Mouse (Mus musculus): ENCODE measurements around the gene Bmt2. TPM values are rescaled to one million over a fixed set of nuclear protein-coding genes. Genes with fewer than 3 reads are reported as not detected.

Bmt2 gene
- polyA plus RNA-seq, 1 experiment: 1.9 TPM

DNA sequence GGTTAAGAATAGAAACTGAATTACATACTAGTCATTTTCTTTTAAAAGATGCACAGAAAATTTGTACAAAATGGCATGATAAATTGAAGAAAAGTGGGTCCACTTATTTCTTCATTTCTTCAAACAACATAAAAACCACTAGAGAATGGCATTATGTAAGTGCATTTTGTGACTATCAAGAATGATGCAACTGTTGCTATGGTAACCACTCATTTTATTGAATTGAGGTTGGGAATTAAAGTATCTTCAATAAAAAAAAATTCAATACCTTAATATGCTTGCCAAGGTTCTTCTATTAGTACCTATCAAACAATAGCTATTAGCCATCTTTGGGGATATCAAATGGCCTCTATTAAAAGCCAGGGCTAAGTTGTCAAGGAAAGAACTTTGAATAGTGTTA lies 1.6 kb downstream of the Bmt2 start:
- H3K4me3 ChIP-seq (ENCODE audit: insufficient read depth, poor library complexity, severe bottlenecking): no peak overlapping the region
- no peaks in the 10 kb centered on the region for H3K36me3 ChIP-seq (ENCODE audit: control insufficient read depth, insufficient read depth)
- H3K79me3 ChIP-seq (ENCODE audit: low read depth): peaks cover 27% of the 10 kb centered on the region
- TF ChIP-seq USF1 (IDR thresholded peaks at IDR 0.05; ENCODE audit: low read depth): no peak
- TF ChIP-seq FOSL1 (IDR thresholded peaks at IDR 0.05; ENCODE audit: insufficient read depth, low read length, poor library complexity, severe bottlenecking): no peak
- no peak for TF ChIP-seq MAX (IDR thresholded peaks at IDR 0.05)
- TF ChIP-seq CTCF (IDR thresholded peaks at IDR 0.05; ENCODE audit: control insufficient read depth, insufficient read depth, insufficient read length): no peak
- TF ChIP-seq MYOG (IDR thresholded peaks at IDR 0.05; ENCODE audit: control insufficient read depth, extremely low read depth, insufficient read length): no peak
- TF ChIP-seq CEBPB (IDR thresholded peaks at IDR 0.05; ENCODE audit: low read depth): peak; percentile 24
- TF ChIP-seq MYOD1 (IDR thresholded peaks at IDR 0.05; ENCODE audit: control insufficient read depth, insufficient read length, low read depth): no peak
- H3K79me2 ChIP-seq (ENCODE audit: control insufficient read depth, insufficient read depth): peaks cover 54% of the 10 kb centered on the region
- H3ac ChIP-seq (ENCODE audit: control insufficient read depth, insufficient read length, low read depth): no peak overlapping the region
- no peaks in the 10 kb centered on the region for H3K27me3 ChIP-seq (ENCODE audit: control insufficient read depth, insufficient read depth, insufficient read length)

- H3K4me3 ChIP-seq (ENCODE audit: insufficient read depth, poor library complexity, severe bottlenecking): no peak overlapping the region
- H3ac ChIP-seq (ENCODE audit: control insufficient read depth, insufficient read length, low read depth): no peak overlapping the region
- H3K36me3 ChIP-seq (ENCODE audit: control insufficient read depth, insufficient read depth): no peaks in the 10 kb centered on the region
- TF ChIP-seq MYOD1 (IDR thresholded peaks at IDR 0.05; ENCODE audit: control insufficient read depth, insufficient read length, low read depth) (no peak), FOSL1 (IDR thresholded peaks at IDR 0.05; ENCODE audit: insufficient read depth, low read length, poor library complexity, severe bottlenecking) (no peak), MAX (IDR thresholded peaks at IDR 0.05) (no peak), CTCF (IDR thresholded peaks at IDR 0.05; ENCODE audit: control insufficient read depth, insufficient read depth, insufficient read length) (no peak), USF1 (IDR thresholded peaks at IDR 0.05; ENCODE audit: low read depth) (no peak), CEBPB (IDR thresholded peaks at IDR 0.05; ENCODE audit: low read depth) (no peak), MYOG (IDR thresholded peaks at IDR 0.05; ENCODE audit: control insufficient read depth, extremely low read depth, insufficient read length) (no peak)
- H3K27me3 ChIP-seq (ENCODE audit: control insufficient read depth, insufficient read depth, insufficient read length): no peaks in the 10 kb centered on the region
- peaks cover 29% of the 10 kb centered on the region for H3K79me3 ChIP-seq (ENCODE audit: low read depth)
- H3K79me2 ChIP-seq (ENCODE audit: control insufficient read depth, insufficient read depth): peaks cover 68% of the 10 kb centered on the region
Observed at GRCm38 (mm10) chr6:13674600-13675305, 3.0 kb downstream of the Bmt2 start.

DNA sequence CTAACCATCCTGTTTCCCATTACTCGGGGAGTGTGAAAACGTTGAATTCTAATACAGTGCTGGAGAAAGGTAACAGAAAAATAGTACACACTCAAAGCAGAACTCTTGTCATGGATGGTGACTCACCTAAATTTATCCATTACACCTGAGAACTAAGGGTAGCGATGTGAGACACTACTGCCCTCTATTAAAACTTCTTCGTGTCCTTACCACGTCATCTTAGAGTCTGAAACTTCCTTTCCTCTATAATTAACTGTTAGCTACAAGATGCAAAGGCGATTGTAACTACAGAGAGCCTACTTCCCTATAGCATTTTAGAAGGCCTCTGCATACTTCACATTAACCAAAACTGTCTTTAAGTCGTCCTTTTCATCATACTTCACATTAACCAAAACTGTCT lies 12.1 kb downstream of the Bmt2 start:
- no peak overlapping the region for H3ac ChIP-seq (ENCODE audit: control insufficient read depth, insufficient read length, low read depth)
- no peak for TF ChIP-seq USF1 (IDR thresholded peaks at IDR 0.05; ENCODE audit: low read depth)
- TF ChIP-seq CEBPB (IDR thresholded peaks at IDR 0.05; ENCODE audit: low read depth): no peak
- no peak for TF ChIP-seq MYOG (IDR thresholded peaks at IDR 0.05; ENCODE audit: control insufficient read depth, extremely low read depth, insufficient read length)
- TF ChIP-seq MYOD1 (IDR thresholded peaks at IDR 0.05; ENCODE audit: control insufficient read depth, insufficient read length, low read depth): no peak
- no peak for TF ChIP-seq FOSL1 (IDR thresholded peaks at IDR 0.05; ENCODE audit: insufficient read depth, low read length, poor library complexity, severe bottlenecking)
- no peak for TF ChIP-seq MAX (IDR thresholded peaks at IDR 0.05)
- no peak for TF ChIP-seq CTCF (IDR thresholded peaks at IDR 0.05; ENCODE audit: control insufficient read depth, insufficient read depth, insufficient read length)
- H3K36me3 ChIP-seq (ENCODE audit: control insufficient read depth, insufficient read depth): peaks cover 14% of the 10 kb centered on the region
- peaks cover 1% of the 10 kb centered on the region for H3K79me3 ChIP-seq (ENCODE audit: low read depth)
- no peak overlapping the region for H3K4me3 ChIP-seq (ENCODE audit: insufficient read depth, poor library complexity, severe bottlenecking)
- H3K27me3 ChIP-seq (ENCODE audit: control insufficient read depth, insufficient read depth, insufficient read length): no peaks in the 10 kb centered on the region
- peaks cover 9% of the 10 kb centered on the region for H3K79me2 ChIP-seq (ENCODE audit: control insufficient read depth, insufficient read depth)

DNA sequence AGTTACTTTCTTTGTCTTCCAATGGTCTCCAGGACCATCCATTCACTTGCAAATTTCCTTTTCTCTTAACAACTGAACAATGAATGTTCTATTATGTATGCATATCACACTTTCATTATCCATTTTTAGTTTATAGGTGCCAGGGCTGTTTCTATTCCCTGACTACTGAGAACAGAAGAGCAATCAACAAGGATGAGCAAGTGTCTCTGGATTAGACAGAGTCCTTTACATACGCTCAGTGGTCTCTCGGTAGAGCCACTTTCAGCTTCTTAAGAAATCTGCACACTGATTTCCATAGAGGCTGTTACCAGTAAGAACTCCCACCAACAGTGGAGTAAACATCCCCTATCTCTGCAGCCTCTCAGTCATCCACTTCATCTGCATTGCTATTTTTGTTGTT lies 19.8 kb downstream of the Bmt2 start:
- Histone ChIP-seq H3K36me3 (ENCODE audit: control insufficient read depth, insufficient read depth) (peaks cover 19% of the 10 kb centered on the region), H3K27me3 (ENCODE audit: control insufficient read depth, insufficient read depth, insufficient read length) (no peaks in the 10 kb centered on the region), H3K4me3 (ENCODE audit: insufficient read depth, poor library complexity, severe bottlenecking) (no peak overlapping the region), H3K79me3 (ENCODE audit: low read depth) (no peaks in the 10 kb centered on the region), H3ac (ENCODE audit: control insufficient read depth, insufficient read length, low read depth) (no peak overlapping the region), H3K79me2 (ENCODE audit: control insufficient read depth, insufficient read depth) (no peaks in the 10 kb centered on the region)
- TF ChIP-seq CTCF (IDR thresholded peaks at IDR 0.05; ENCODE audit: control insufficient read depth, insufficient read depth, insufficient read length) (no peak), USF1 (IDR thresholded peaks at IDR 0.05; ENCODE audit: low read depth) (no peak), MYOD1 (IDR thresholded peaks at IDR 0.05; ENCODE audit: control insufficient read depth, insufficient read length, low read depth) (no peak), MYOG (IDR thresholded peaks at IDR 0.05; ENCODE audit: control insufficient read depth, extremely low read depth, insufficient read length) (no peak), CEBPB (IDR thresholded peaks at IDR 0.05; ENCODE audit: low read depth) (no peak), MAX (IDR thresholded peaks at IDR 0.05) (no peak), FOSL1 (IDR thresholded peaks at IDR 0.05; ENCODE audit: insufficient read depth, low read length, poor library complexity, severe bottlenecking) (no peak)

DNA sequence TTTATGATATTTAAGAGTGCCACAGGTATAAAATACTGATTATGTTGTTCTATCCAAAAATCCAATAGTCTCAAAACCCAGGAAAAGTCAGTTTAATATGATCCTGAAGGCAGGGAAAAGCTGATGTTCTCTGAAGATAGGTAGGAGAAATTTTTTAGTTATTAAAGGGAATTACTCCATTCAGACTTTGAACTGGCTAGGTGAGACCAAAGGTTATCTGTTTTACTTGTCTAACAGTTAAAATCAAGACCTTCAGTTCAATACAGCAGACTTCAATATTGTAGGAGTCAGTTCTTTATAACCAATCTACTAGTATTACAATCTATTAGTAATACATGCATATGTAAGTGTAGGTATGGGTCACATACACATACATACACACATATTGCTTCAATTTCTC lies 23.7 kb downstream of the Bmt2 start:
- TF ChIP-seq MAX (IDR thresholded peaks at IDR 0.05): no peak
- H3K4me3 ChIP-seq (ENCODE audit: insufficient read depth, poor library complexity, severe bottlenecking): no peak overlapping the region
- H3K79me2 ChIP-seq (ENCODE audit: control insufficient read depth, insufficient read depth): no peaks in the 10 kb centered on the region
- no peak overlapping the region for H3ac ChIP-seq (ENCODE audit: control insufficient read depth, insufficient read length, low read depth)
- peaks cover 15% of the 10 kb centered on the region for H3K36me3 ChIP-seq (ENCODE audit: control insufficient read depth, insufficient read depth)
- no peaks in the 10 kb centered on the region for H3K27me3 ChIP-seq (ENCODE audit: control insufficient read depth, insufficient read depth, insufficient read length)
- peaks cover 3% of the 10 kb centered on the region for H3K79me3 ChIP-seq (ENCODE audit: low read depth)

DNA sequence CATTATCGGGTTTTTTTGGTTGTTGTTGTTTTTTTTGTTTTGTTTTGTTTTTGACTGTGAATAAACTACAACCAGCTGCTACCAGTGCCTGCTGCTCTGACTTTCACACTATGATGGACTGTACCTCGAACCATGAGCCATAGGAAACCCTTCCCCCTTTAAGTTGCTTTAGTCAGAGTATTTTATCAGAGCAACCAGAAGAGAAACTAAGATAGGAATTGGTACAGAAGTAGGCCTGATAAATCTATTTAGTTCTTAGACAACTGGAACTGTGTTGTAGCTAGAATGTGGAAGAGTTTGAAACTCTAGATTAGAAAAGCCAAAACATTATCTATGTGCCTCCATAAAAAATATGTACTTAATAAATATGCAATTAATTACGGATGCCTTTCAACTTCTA lies 25.5 kb downstream of the Bmt2 start:
- H3K4me3 ChIP-seq (ENCODE audit: insufficient read depth, poor library complexity, severe bottlenecking): no peak overlapping the region
- TF ChIP-seq CEBPB (IDR thresholded peaks at IDR 0.05; ENCODE audit: low read depth): no peak
- TF ChIP-seq USF1 (IDR thresholded peaks at IDR 0.05; ENCODE audit: low read depth): no peak
- TF ChIP-seq MYOD1 (IDR thresholded peaks at IDR 0.05; ENCODE audit: control insufficient read depth, insufficient read length, low read depth): no peak
- no peak for TF ChIP-seq MAX (IDR thresholded peaks at IDR 0.05)
- no peak for TF ChIP-seq CTCF (IDR thresholded peaks at IDR 0.05; ENCODE audit: control insufficient read depth, insufficient read depth, insufficient read length)
- TF ChIP-seq FOSL1 (IDR thresholded peaks at IDR 0.05; ENCODE audit: insufficient read depth, low read length, poor library complexity, severe bottlenecking): no peak
- TF ChIP-seq MYOG (IDR thresholded peaks at IDR 0.05; ENCODE audit: control insufficient read depth, extremely low read depth, insufficient read length): no peak
- H3ac ChIP-seq (ENCODE audit: control insufficient read depth, insufficient read length, low read depth): no peak overlapping the region
- no peaks in the 10 kb centered on the region for H3K79me2 ChIP-seq (ENCODE audit: control insufficient read depth, insufficient read depth)
- peaks cover 3% of the 10 kb centered on the region for H3K79me3 ChIP-seq (ENCODE audit: low read depth)
- peaks cover 16% of the 10 kb centered on the region for H3K36me3 ChIP-seq (ENCODE audit: control insufficient read depth, insufficient read depth)
- H3K27me3 ChIP-seq (ENCODE audit: control insufficient read depth, insufficient read depth, insufficient read length): no peaks in the 10 kb centered on the region
